22 mouse cellular contexts compared by ENCODE assay signal in genomic region chr6:114257762-114258361, GRCm38 (mm10). TPM values are rescaled to one million over a fixed set of nuclear protein-coding genes. Genes with fewer than 3 reads are reported as not detected.
DNase-seq lines count a peak whose midpoint lies in the region; ATAC-seq lines count a peak whose summit lies in the region.
"Had no signal": no experiment of that assay in that cellular context is flagged by ENCODE, and none has a peak within 500 bp of the region (broad histone marks: within the 10 kb centered on the region; RNA-seq: fewer than 3 reads in every experiment).

No protein-coding gene starts in this region.

- ATAC-seq in neural tube, embryonic 13.5 days (ENCODE audit: low read depth) = peak; percentile 59; the same call in 1 of the 2 replicates
- 0 out of 2 replicates have a peak, but pooled peaks have one; percentile 38 for ATAC-seq in hindbrain, embryonic 12.5 days (ENCODE audit: low FRiP score)
- ATAC-seq in neural tube, embryonic 14.5 days (ENCODE audit: low read depth) = peak; percentile 44; the same call in 1 of the 2 replicates
- ATAC-seq in kidney, embryonic 16.5 days (ENCODE audit: low FRiP score, low TSS enrichment) = no peak

- H3K27ac ChIP-seq in neural tube, embryonic 13.5 days (replicated peaks) = peak overlapping the region; percentile 75
- peak overlapping the region; percentile 55 for H3K27ac ChIP-seq in hindbrain, embryonic 12.5 days
- peak overlapping the region; percentile 76 for H3K27ac ChIP-seq in macrophage
- peak overlapping the region; percentile 62 for H3K27ac ChIP-seq in neural tube, embryonic 14.5 days (ENCODE audit: low read depth, low read length)
- H3K27ac ChIP-seq in kidney, embryonic 16.5 days (ENCODE audit: low read length) = no peak overlapping the region
- H3K27ac ChIP-seq: heart, adult 2 months; limb, embryonic 15.5 days; stomach, embryonic 15.5 days had no signal

- DNase-seq in neural tube, embryonic 10.5 days (ENCODE audit: extremely low spot score, low spot score) = no peak
- no peak for DNase-seq in urinary bladder, postnatal 14 days (ENCODE audit: low spot score)
- DNase-seq in adrenal gland, postnatal 36 days = no peak
- DNase-seq: cerebellum, adult 9-10 months; gastrocnemius, postnatal 25 days; heart, adult 2 months; kidney, adult 18-20 months; kidney, postnatal 10 days; layer of hippocampus, postnatal 36 days; lung, embryonic 14.5 days; lung, postnatal 4 days; thymus, adult 18-20 months had no signal

- H3K27me3 ChIP-seq in neural tube, embryonic 13.5 days = peaks cover 7% of the 10 kb centered on the region; the same call in 1 of the 2 replicates
- peaks cover 13% of the 10 kb centered on the region for H3K27me3 ChIP-seq in hindbrain, embryonic 12.5 days
- H3K27me3 ChIP-seq in neural tube, embryonic 14.5 days (ENCODE audit: control insufficient read depth, insufficient read depth, low read length) = no peaks in the 10 kb centered on the region
- H3K27me3 ChIP-seq in kidney, embryonic 16.5 days (ENCODE audit: insufficient read depth, low read length) = no peaks in the 10 kb centered on the region
- H3K27me3 ChIP-seq: stomach, embryonic 15.5 days had no signal

- H3K36me3 ChIP-seq in neural tube, embryonic 13.5 days = no peaks in the 10 kb centered on the region
- H3K36me3 ChIP-seq in hindbrain, embryonic 12.5 days = no peaks in the 10 kb centered on the region
- no peaks in the 10 kb centered on the region for H3K36me3 ChIP-seq in macrophage (ENCODE audit: inconsistent target)
- no peaks in the 10 kb centered on the region for H3K36me3 ChIP-seq in neural tube, embryonic 14.5 days (ENCODE audit: control insufficient read depth, insufficient read depth, low read length)
- no peaks in the 10 kb centered on the region for H3K36me3 ChIP-seq in kidney, embryonic 16.5 days (ENCODE audit: insufficient read depth, low read length)
- H3K36me3 ChIP-seq: limb, embryonic 15.5 days; stomach, embryonic 15.5 days had no signal

- peaks cover 43% of the 10 kb centered on the region for H3K4me1 ChIP-seq in neural tube, embryonic 13.5 days (replicated peaks)
- peaks cover 30% of the 10 kb centered on the region for H3K4me1 ChIP-seq in hindbrain, embryonic 12.5 days
- peaks cover 16% of the 10 kb centered on the region for H3K4me1 ChIP-seq in neural tube, embryonic 14.5 days (ENCODE audit: control insufficient read depth, insufficient read depth, low read length)
- no peaks in the 10 kb centered on the region for H3K4me1 ChIP-seq in kidney, embryonic 16.5 days (ENCODE audit: insufficient read depth, low read length)
- H3K4me1 ChIP-seq: limb, embryonic 15.5 days; stomach, embryonic 15.5 days had no signal

- no peaks in the 10 kb centered on the region for H3K79me2 ChIP-seq in macrophage (ENCODE audit: inconsistent target)

- WGBS in neural tube, embryonic 13.5 days = 76% methylated on average over 1 of the region's 1 CpGs
- 83% methylated on average over 1 of the region's 1 CpGs for WGBS in hindbrain, embryonic 12.5 days
- 91% methylated on average over 1 of the region's 1 CpGs for WGBS in macrophage (ENCODE audit: missing documents)
- WGBS in neural tube, embryonic 14.5 days = 95% methylated on average over 1 of the region's 1 CpGs
- WGBS in kidney, embryonic 16.5 days = 61% methylated on average over 1 of the region's 1 CpGs

- H3K9ac ChIP-seq in neural tube, embryonic 13.5 days = no peak overlapping the region
- H3K9ac ChIP-seq in hindbrain, embryonic 12.5 days = no peak overlapping the region
- H3K9ac ChIP-seq in neural tube, embryonic 14.5 days (replicated peaks; ENCODE audit: low read depth, low read length) = no peak overlapping the region
- H3K9ac ChIP-seq in kidney, embryonic 16.5 days (replicated peaks; ENCODE audit: low read length) = no peak overlapping the region
- H3K9ac ChIP-seq: limb, embryonic 15.5 days; lung, embryonic 14.5 days; stomach, embryonic 15.5 days had no signal

- H3K4me2 ChIP-seq in neural tube, embryonic 13.5 days = no peak overlapping the region
- H3K4me2 ChIP-seq in hindbrain, embryonic 12.5 days (replicated peaks) = no peak overlapping the region
- H3K4me2 ChIP-seq in neural tube, embryonic 14.5 days (ENCODE audit: low read depth, low read length) = no peak overlapping the region
- no peak overlapping the region for H3K4me2 ChIP-seq in kidney, embryonic 16.5 days (replicated peaks; ENCODE audit: low read depth, low read length)
- H3K4me2 ChIP-seq: limb, embryonic 15.5 days; lung, embryonic 14.5 days; stomach, embryonic 15.5 days had no signal

- H3K9me3 ChIP-seq in neural tube, embryonic 13.5 days = no peaks in the 10 kb centered on the region
- H3K9me3 ChIP-seq in hindbrain, embryonic 12.5 days (replicated peaks) = no peaks in the 10 kb centered on the region
- H3K9me3 ChIP-seq in neural tube, embryonic 14.5 days (ENCODE audit: control insufficient read depth, low read length) = no peaks in the 10 kb centered on the region
- H3K9me3 ChIP-seq in kidney, embryonic 16.5 days (ENCODE audit: low read length) = no peaks in the 10 kb centered on the region
- H3K9me3 ChIP-seq: limb, embryonic 15.5 days; stomach, embryonic 15.5 days had no signal

- no peak overlapping the region for H3K4me3 ChIP-seq in neural tube, embryonic 13.5 days
- H3K4me3 ChIP-seq in hindbrain, embryonic 12.5 days = no peak overlapping the region
- no peak overlapping the region for H3K4me3 ChIP-seq in macrophage (ENCODE audit: inconsistent target)
- no peak overlapping the region for H3K4me3 ChIP-seq in neural tube, embryonic 14.5 days (ENCODE audit: low read depth, low read length)
- no peak overlapping the region for H3K4me3 ChIP-seq in kidney, embryonic 16.5 days (ENCODE audit: low read length)
- H3K4me3 ChIP-seq: heart, adult 2 months; limb, embryonic 15.5 days; stomach, embryonic 15.5 days had no signal

RNA-seq across cellular contexts. Expression of gene Slc6a1, which starts 24.6 kb away (rescaled TPM):
- polyA plus RNA-seq in neural tube, embryonic 13.5 days (2015; fragmentation: Nextera tagmentation; extraction: Ambion mirVana) = 66.6 and 67.8 TPM in 2 replicates
- 47.1 and 47.6 TPM in 2 replicates for polyA plus RNA-seq in hindbrain, embryonic 12.5 days (2016; fragmentation: Nextera tagmentation; extraction: Ambion mirVana)
- total RNA-seq in macrophage (2018; cell fraction: chromatin; rRNA removed) = 1 to 10 TPM in 1 of 26 experiments, under 1 TPM in 2, not detected in 23; 0.22 to 1.1 (median 0.55) TPM
- total RNA-seq in macrophage (2018; cell fraction: cytosol; rRNA removed) = under 1 TPM in 6 of 26 experiments, not detected in 20; 0.04 to 0.24 (median 0.07) TPM
- under 1 TPM in 3 of 26 experiments, not detected in 23; 0.29 to 0.43 (median 0.39) TPM for total RNA-seq in macrophage (2018; cell fraction: nucleus; rRNA removed)
- not detected in 3 replicates for polyA plus RNA-seq in macrophage (2018)
- polyA plus RNA-seq in neural tube, embryonic 14.5 days (2014; fragmentation: Nextera tagmentation; extraction: Ambion mirVana) = 122 and 156 TPM in 2 replicates
- polyA plus RNA-seq in kidney, embryonic 16.5 days (2015; fragmentation: Nextera tagmentation; extraction: Ambion mirVana) = 0.16 and 0.17 TPM in 2 replicates
- not detected for total RNA-seq in adrenal gland, postnatal 36 days (2021)
- total RNA-seq: adrenal gland, adult 18-20 months; common myeloid progenitor, adult 5-6 weeks; hematopoietic stem cell, adult 5-6 weeks had no signal
- polyA plus RNA-seq: lung, embryonic 14.5 days had no signal

Comparison
In these comparisons a context has a peak if more than half of its experiments do, and no peak if none do; other contexts are left out.
1. RNA of gene Slc6a1, which starts 24.6 kb away (polyA plus RNA-seq): 122 to 156 TPM in neural tube, embryonic 14.5 days, 66.6 to 67.8 TPM in neural tube, embryonic 13.5 days and 47.1 to 47.6 TPM in hindbrain, embryonic 12.5 days; 0.16 to 0.17 TPM in kidney, embryonic 16.5 days and not detected in macrophage; every median in the first group is over 10 times any median in the second.